Mouse (Mus musculus) hindbrain, embryonic 10.5 days (tissue): ENCODE data around the gene Fam171a2. TPM values are rescaled to one million over a fixed set of nuclear protein-coding genes. Genes with fewer than 3 reads are reported as not detected.
A peak's percentile ranks its signal among the peaks of the same experiment; 100 is the strongest.

ENCODE experiments used
- DNase-seq: peaks from one replicate; pipeline ENCODE4 v3.0.0-alpha.2; 2017; ENCODE audit warnings: low spot score
- H3K27ac ChIP-seq: fragments of 300-500 bp; sonication (generic); 2 replicates; pipeline ENCODE4 v1.5.1; 2016; ENCODE audit warnings: mild to moderate bottlenecking, moderate library complexity
- H3K27me3 ChIP-seq: fragments of 300-500 bp; sonication (generic); 2 replicates; pipeline ENCODE4 v1.6.1; 2016; ENCODE audit warnings: mild to moderate bottlenecking; ENCODE audit not compliant: poor library complexity, insufficient read depth, severe bottlenecking
- H3K36me3 ChIP-seq: fragments of 300-500 bp; sonication (generic); 2 replicates; pipeline ENCODE4 v1.6.1; 2016; ENCODE audit warnings: mild to moderate bottlenecking, moderate library complexity
- H3K4me1 ChIP-seq: fragments of 300-500 bp; sonication (generic); replicated peaks from 2 replicates; pipeline ENCODE4 v1.6.1; 2016; ENCODE audit warnings: mild to moderate bottlenecking
- H3K4me3 ChIP-seq: fragments of 300-500 bp; sonication (generic); 2 replicates; pipeline ENCODE4 v1.5.1; 2016; ENCODE audit warnings: mild to moderate bottlenecking, moderate library complexity
- H3K9me3 ChIP-seq: fragments of 300-500 bp; sonication (generic); 2 replicates; pipeline ENCODE4 v1.6.1; 2016; ENCODE audit warnings: mild to moderate bottlenecking, moderate library complexity
- WGBS: fragments of 180-500 bp; shearing (Covaris S2); methylation state at CpG from one replicate; pipeline ENCODE4 v1.1.7; 2016; 5-methylcytosine and 5-hydroxymethylcytosine counted together
- polyA plus RNA-seq: library from polyadenylated mRNA; unstranded; fragments of >200 nt; fragmentation: Nextera tagmentation; extraction: Ambion mirVana; gene quantifications from 2 replicates; pipeline ENCODE4 v1.2.1, GENCODE M21; 2016

Fam171a2 gene
- polyA plus RNA-seq, 1 experiment from 2014 or later: 8.3 TPM

DNA sequence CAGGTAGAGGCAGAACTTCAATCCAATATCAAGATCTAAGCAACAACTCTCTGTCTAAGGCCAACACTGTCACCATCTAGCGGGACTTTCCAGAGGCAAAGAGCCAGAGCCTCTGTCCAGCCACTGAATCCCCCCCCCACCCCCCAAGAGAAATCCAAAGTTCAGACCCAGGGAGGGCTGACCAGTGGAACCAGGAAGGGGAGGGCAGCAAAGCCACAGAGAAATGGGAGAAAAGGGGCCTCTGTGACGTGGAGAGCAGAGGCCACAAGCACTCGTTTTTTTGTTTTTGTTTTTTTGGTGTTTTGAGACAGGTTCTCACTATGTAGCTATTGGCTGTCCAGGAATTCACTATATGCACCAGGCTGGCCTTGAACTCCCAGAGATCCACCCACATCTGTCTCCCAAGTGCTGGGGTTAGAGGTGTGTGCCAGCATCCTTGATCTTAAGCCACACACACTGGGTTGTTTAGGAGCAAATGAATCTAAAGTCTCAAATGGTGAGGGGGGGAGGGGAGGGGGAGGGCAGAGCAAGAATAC, 37.6 kb downstream of the Fam171a2 start:
- Histone ChIP-seq H3K27me3 (no peaks in the 10 kb centered on the region), H3K27ac (no peak overlapping the region), H3K4me3 (peak overlapping the region; percentile 16; the same call in 1 of the 2 replicates), H3K4me1 (peaks cover 48% of the 10 kb centered on the region), H3K36me3 (peaks cover 6% of the 10 kb centered on the region), H3K9me3 (no peaks in the 10 kb centered on the region)
- no peak for DNase-seq
- WGBS: 84% methylated on average over 3 of the region's 3 CpGs

DNA sequence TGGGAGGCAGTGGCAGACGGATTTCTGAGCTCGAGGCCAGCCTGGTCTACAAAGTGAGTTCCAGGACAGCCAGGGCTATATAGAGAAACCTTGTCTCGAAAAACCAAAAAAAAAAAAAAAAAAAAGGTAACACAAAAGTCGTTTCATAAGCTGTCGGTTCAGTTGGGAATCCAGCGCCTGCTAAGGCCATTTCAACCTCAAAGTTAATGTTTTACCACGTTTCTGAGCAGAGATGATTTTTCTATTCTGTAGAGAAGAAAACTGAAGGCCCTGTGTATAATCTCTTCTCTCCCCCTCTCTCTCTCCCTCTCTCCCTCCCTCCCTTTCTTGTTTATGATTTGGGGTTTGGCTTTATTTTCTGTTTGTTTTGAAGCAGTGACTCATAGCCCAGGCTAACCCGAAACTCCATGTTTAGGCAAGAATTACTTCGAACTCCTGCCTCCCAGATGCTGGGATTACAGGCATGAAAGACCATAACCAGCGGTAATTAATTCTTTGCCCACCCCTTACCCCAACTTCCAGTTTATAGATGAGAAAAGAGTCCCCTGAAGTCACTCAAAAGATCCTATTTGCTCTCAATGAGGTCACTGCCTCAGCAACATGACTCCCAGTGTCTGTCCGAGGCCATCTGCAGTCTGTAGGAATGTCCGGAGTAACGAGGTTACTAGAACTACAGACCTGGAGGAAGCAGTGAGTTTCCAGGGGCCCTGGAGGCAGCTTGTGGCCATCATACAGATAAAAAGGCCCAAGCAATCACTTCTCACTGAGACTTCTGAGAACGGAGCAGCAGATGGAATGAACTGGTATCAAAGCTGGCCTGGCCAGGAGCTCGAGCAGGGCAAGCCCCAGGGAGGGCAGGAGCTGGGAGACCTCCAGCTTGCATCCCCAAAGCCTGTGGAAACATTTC, 38.3 kb downstream of the Fam171a2 start:
- no peak for DNase-seq
- H3K4me1 ChIP-seq: peaks cover 55% of the 10 kb centered on the region
- no peaks in the 10 kb centered on the region for H3K27me3 ChIP-seq
- peak overlapping the region; percentile 89 for H3K4me3 ChIP-seq
- peaks cover 13% of the 10 kb centered on the region for H3K36me3 ChIP-seq
- H3K27ac ChIP-seq: peak overlapping the region; percentile 95
- 41% methylated on average over 15 of the region's 15 CpGs for WGBS
- H3K9me3 ChIP-seq: no peaks in the 10 kb centered on the region

DNA sequence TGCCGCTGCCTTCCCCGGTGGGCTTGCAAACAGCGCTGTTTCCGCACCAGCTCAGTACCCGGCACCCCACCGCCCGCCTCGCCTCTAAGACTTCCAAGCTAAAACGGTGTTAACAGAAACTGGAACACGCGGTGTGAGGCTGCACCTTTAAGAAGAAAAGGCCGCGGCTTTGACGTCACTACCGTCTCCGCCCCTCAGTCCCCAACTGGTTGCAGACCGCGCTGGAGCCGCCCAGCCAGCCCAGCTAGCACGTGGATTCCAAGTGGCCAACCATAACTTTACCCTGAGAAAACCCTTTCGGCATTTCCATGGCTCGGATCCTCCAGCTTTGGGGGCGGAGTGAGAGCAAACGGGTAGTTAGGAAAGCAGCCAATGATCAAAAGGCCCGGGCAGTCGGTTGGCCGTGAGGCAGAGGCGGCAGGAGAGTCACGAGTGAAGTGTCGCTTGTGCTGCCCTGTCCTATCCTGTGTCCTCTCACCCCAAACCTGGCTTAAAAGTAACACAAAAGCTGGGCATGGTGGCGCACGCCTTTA, 39.1 kb downstream of the Fam171a2 start:
- peak overlapping the region; percentile 95 for H3K27ac ChIP-seq
- no peaks in the 10 kb centered on the region for H3K27me3 ChIP-seq
- no peaks in the 10 kb centered on the region for H3K9me3 ChIP-seq
- H3K4me3 ChIP-seq: peak overlapping the region; percentile 89
- peaks cover 21% of the 10 kb centered on the region for H3K36me3 ChIP-seq
- DNase-seq: peak; percentile 98
- WGBS: under 1% methylated on average over 32 of the region's 32 CpGs
- peaks cover 55% of the 10 kb centered on the region for H3K4me1 ChIP-seq

DNA sequence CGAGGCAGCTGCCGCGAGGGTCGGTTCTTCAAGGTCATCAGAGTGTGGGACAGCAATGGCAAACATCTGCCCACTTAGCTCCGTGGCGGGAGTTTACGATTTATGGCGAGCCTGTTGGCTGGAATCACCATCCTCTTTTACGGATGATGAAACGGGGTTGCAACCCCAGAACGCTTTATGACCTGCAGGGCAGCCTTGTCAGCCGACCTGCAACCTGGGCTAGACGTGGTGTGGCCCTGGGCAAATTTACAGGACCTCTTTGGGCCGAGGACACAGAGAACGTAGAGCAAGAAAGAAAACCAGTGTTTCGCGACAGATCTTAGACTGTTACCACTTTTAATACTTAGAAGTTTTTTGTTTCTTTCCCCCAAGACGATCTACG, 39.7 kb downstream of the Fam171a2 start, which contains the start of gene Slc25a39:
Slc25a39 (minus strand) TSS at position 113 of the 382 bp plus-strand sequence.
- Histone ChIP-seq H3K27ac (peak within 1 kb of the TSS; percentile 95), H3K27me3 (no peaks in the 10 kb centered on the region), H3K4me1 (peaks cover 55% of the 10 kb centered on the region), H3K4me3 (peak within 1 kb of the TSS; percentile 89), H3K36me3 (peaks cover 26% of the 10 kb centered on the region), H3K9me3 (no peaks in the 10 kb centered on the region)
- 2% methylated on average over 19 of the region's 19 CpGs for WGBS
- DNase-seq: no peak

DNA sequence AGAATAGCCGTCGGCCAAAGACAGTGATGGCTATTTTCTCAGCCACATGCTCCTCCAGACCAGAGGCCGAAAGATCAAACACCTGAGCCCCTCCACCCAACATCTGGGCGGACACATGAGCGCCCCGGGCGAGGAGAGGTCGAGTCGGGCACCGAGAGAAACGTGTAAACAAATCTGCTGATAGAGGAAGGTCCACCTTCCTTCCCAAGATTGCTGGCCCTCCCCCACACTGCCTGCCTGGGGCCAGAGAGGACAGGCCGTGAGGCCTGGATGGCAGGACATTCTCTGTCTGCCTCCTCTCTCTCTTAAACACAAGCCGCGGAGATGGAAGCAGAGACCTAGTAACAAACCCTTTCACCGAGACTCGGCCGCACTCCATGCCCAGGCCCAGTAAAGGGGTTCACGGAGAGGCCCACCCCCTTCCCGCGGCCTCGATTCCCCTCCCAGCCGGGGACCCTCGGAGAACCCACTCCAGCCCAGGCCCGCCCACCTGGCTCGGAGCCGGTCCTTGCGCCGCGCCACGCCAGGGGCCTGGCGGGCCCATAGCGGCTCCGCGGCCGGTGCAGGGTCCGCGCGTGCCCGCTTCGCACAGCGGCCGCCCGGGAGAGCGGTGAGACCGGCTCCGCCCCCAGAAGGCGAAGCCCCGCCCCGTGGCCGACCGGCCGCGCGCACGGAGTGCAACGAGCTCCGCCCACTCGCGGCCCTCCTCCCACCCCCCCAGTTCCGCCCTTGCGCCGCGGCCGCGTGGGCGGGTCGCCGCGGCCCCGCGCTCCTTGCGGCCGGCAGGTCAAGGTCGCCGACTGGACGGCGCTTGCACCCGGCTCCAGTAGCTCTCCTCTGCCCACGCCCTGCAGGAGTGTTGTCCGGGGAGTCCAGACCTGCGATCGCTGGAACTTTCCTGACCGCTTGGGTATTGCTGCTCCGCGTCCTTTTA, 40.3 kb downstream of the Fam171a2 start:
- Histone ChIP-seq H3K27ac (peak overlapping the region; percentile 95), H3K27me3 (peaks cover under 1% of the 10 kb centered on the region), H3K9me3 (no peaks in the 10 kb centered on the region), H3K36me3 (peaks cover 33% of the 10 kb centered on the region), H3K4me3 (peak overlapping the region; percentile 89), H3K4me1 (peaks cover 56% of the 10 kb centered on the region)
- peak; percentile 92 for DNase-seq
- under 1% methylated on average over 85 of the region's 85 CpGs for WGBS

DNA sequence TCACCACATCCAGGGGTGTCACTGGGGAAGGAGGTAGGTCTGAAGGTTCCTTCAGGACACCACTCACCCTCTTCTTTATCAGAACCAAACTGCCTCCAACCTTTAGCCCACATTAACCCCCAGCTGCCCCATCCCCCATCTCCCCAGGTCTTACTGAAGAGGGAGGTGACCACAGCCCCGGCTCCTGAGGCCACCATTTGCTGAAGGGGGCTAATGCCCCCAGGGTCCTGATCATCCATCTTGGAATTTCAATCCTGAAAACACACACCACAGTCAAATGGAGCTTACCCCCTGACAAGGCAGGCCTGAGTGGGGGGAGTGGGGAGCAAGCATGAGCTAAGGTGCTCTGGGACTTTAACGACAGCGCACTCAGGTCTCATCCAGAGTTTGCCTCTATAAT, 41.1 kb downstream of the Fam171a2 start:
- WGBS: 11% methylated on average over 3 of the region's 3 CpGs
- no peak for DNase-seq
- Histone ChIP-seq H3K4me3 (peak overlapping the region; percentile 89), H3K36me3 (peaks cover 41% of the 10 kb centered on the region), H3K27me3 (peaks cover 9% of the 10 kb centered on the region), H3K27ac (peak overlapping the region; percentile 95), H3K9me3 (no peaks in the 10 kb centered on the region), H3K4me1 (peaks cover 58% of the 10 kb centered on the region)

DNA sequence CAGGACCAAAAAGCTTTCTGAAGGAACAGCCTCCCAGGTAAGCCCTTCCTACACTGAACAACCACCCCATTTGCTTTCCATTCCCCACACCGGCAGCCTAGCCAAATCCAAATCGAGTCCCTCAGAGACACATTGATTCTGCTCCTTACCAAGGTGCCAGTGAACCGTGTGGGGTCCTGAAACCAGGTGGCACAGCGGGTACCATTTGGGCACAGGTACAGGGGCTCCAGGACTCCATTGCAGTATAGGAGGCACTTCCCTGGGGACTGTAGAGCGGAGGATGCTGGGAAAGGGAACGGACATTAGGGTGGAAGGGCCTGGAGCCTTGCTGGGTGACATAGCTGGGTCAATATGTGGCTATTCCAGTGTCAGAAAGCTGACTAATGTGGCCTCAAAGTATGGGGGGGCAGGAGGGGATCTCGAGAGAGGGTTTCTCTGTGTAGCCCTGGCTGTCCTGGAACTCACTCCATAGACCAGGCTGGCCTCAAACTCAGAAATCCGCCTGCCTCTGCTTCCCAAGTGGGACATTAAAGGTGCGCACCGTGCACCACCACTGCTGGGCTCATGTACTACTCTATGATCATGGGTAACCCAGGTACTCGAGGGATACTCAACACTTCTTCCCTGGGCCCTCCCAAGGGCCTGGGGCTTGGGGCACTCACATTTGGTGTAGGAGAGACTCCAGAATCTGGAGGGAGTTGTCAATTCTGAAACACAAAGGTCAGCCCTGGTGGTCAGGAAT, 41.8 kb downstream of the Fam171a2 start:
- H3K9me3 ChIP-seq: no peaks in the 10 kb centered on the region
- peaks cover 61% of the 10 kb centered on the region for H3K4me1 ChIP-seq
- H3K36me3 ChIP-seq: peaks cover 46% of the 10 kb centered on the region
- no peak for DNase-seq
- peak overlapping the region; percentile 95 for H3K27ac ChIP-seq
- peak overlapping the region; percentile 89 for H3K4me3 ChIP-seq
- peaks cover 15% of the 10 kb centered on the region for H3K27me3 ChIP-seq
- WGBS: 88% methylated on average over 11 of the region's 11 CpGs

DNA sequence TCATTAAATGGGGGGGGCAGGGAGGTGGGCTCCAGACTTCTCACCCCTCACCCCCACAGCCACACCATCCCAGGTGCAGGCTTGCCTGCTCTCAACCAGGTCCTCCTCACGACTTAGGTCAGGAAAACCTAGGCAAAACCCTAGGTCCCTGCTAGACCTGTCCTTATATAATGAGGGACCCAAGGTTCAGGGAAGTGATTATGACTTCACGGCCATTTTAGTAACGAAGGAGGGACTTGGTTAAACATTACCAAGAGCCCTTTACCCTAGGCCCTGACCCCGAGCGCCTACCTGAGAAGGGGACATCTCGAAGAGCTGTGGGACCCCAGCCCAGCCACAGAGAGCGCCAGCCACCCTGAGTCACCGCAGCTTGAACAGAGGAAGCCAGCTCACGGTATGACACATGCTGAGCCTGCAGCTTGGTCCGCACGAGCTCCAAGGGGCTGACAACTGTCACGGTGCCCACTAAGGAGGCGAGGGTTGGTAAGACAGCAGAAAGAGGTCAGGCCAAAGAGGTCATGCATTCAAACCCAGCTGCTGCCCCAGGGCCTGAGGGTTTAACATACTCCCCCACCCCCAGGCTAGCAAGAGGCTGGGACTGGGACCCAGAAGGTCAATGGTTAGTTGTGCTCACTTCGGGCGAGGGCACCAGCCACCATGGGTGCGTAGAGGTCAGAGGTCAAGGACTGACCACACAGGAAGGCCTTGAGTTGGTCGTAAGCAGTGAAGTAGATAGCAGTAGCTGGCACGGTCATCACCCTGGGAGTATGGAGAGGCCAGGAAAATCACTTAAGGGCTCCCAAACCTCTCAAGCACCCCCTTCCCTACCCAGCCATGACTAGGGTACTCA, 43.1 kb downstream of the Fam171a2 start:
- peak overlapping the region; percentile 89 for H3K4me3 ChIP-seq
- peaks cover 70% of the 10 kb centered on the region for H3K4me1 ChIP-seq
- 77% methylated on average over 18 of the region's 18 CpGs for WGBS
- H3K27me3 ChIP-seq: peaks cover 29% of the 10 kb centered on the region
- no peaks in the 10 kb centered on the region for H3K9me3 ChIP-seq
- H3K36me3 ChIP-seq: peaks cover 57% of the 10 kb centered on the region
- H3K27ac ChIP-seq: peak overlapping the region; percentile 50; the same call in 1 of the 2 replicates
- DNase-seq: no peak

DNA sequence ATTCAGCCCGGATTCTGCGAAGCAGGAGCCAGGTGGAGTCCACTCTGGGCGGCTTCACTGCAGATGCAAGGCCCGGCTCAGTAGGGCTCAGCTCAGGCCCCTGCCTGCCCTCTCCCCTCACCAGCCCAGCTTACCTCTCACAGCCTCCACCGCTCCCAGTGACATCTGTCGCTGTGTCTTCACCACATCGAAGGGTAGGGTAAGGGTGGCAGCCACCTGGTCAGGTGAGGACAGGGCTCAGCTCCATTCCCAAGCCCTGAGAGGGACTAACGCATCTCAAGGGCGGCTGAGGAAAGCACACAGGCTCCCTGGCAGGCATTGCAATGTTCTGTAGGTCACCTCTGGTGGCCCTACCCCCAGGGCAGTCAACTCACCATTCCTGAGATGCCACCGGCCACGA, 43.8 kb downstream of the Fam171a2 start:
- no peak for DNase-seq
- Histone ChIP-seq H3K4me1 (peaks cover 70% of the 10 kb centered on the region), H3K9me3 (no peaks in the 10 kb centered on the region), H3K4me3 (no peak overlapping the region), H3K36me3 (peaks cover 62% of the 10 kb centered on the region), H3K27ac (no peak overlapping the region), H3K27me3 (peaks cover 36% of the 10 kb centered on the region)
- WGBS: 89% methylated on average over 11 of the region's 11 CpGs

DNA sequence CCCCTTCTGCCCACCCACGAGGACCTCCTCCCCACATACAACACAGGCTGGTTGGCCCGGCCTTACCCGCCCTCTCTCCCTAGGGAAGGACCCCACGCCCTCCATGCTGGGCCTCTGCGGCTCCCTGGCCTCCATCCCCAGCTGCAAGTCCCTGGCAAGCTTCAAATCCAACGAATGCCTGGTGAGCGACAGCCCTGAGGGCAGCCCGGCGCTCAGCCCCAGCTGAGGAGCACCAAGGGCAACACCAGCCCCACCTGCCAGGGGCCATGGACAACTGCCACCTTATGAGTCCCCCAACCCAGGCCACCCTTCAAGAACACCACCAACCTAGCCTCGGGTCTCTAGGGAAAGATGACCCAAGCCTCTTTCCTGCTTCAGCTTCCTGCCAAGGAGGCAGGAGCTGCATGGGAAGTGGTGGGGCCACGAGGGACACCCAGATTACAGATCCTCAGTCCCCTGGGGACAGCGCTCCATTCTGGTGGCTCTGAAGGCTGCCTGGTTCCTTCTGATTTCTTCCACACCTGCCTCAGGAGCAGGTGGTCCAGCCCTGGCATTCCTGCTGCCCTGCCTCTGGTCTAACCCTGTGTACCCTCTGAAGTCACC, 45.5 kb downstream of the Fam171a2 start:
- Histone ChIP-seq H3K9me3 (no peaks in the 10 kb centered on the region), H3K4me3 (peak overlapping the region; percentile 14; the same call in 1 of the 2 replicates), H3K27me3 (peaks cover 53% of the 10 kb centered on the region), H3K36me3 (peaks cover 65% of the 10 kb centered on the region), H3K4me1 (peaks cover 67% of the 10 kb centered on the region), H3K27ac (peak overlapping the region; percentile 62)
- no peak for DNase-seq
- WGBS: 55% methylated on average over 12 of the region's 12 CpGs
